Mouse (Mus musculus): ENCODE measurements at regions not wholly inside any gene's neighbourhood (a gene's known extent, or its start where the extent isn't known, plus 50 kb on each side); places are given as distances from the start of the nearest gene placed in this dataset.

- no peak for ATAC-seq (replicated peaks in 1 of 2; ENCODE audit: insufficient read depth in 1 of 2, low FRiP score in 2 of 2, low TSS enrichment in 1 of 2, low read depth in 1 of 2, poor library complexity in 2 of 2, severe bottlenecking in 2 of 2)
Measured at GRCm38 (mm10) chr11:45158282-45158681, 541.2 kb downstream of the Ebf1 start.

GRCm38 (mm10) chr11:45160871-45161270 lies 543.8 kb downstream of the Ebf1 start:
- ATAC-seq (replicated peaks in 1 of 2; ENCODE audit: insufficient read depth in 1 of 2, low FRiP score in 2 of 2, low TSS enrichment in 1 of 2, low read depth in 1 of 2, poor library complexity in 2 of 2, severe bottlenecking in 2 of 2) = peak in 1 of 2 experiments; percentile 32; a peak in 1 of 4 replicates

GRCm38 (mm10) chr11:45173546-45173945 lies 556.4 kb downstream of the Ebf1 start:
- ATAC-seq (replicated peaks in 1 of 2; ENCODE audit: insufficient read depth in 1 of 2, low FRiP score in 2 of 2, low TSS enrichment in 1 of 2, low read depth in 1 of 2, poor library complexity in 2 of 2, severe bottlenecking in 2 of 2) = no peak

GRCm38 (mm10) chr11:45174071-45174470 lies 557.0 kb downstream of the Ebf1 start:
- ATAC-seq (replicated peaks in 1 of 2; ENCODE audit: insufficient read depth in 1 of 2, low FRiP score in 2 of 2, low TSS enrichment in 1 of 2, low read depth in 1 of 2, poor library complexity in 2 of 2, severe bottlenecking in 2 of 2) = no peak

GRCm38 (mm10) chr11:45174811-45175798 lies 558.0 kb downstream of the Ebf1 start:
- ATAC-seq (replicated peaks in 1 of 2; ENCODE audit: insufficient read depth in 1 of 2, low FRiP score in 2 of 2, low TSS enrichment in 1 of 2, low read depth in 1 of 2, poor library complexity in 2 of 2, severe bottlenecking in 2 of 2) = no peak

GRCm38 (mm10) chr11:45176971-45177370 lies 559.9 kb downstream of the Ebf1 start:
- ATAC-seq (replicated peaks in 1 of 2; ENCODE audit: insufficient read depth in 1 of 2, low FRiP score in 2 of 2, low TSS enrichment in 1 of 2, low read depth in 1 of 2, poor library complexity in 2 of 2, severe bottlenecking in 2 of 2) = no peak

GRCm38 (mm10) chr11:45178036-45178435 lies 560.9 kb downstream of the Ebf1 start:
- no peak for ATAC-seq (replicated peaks in 1 of 2; ENCODE audit: insufficient read depth in 1 of 2, low FRiP score in 2 of 2, low TSS enrichment in 1 of 2, low read depth in 1 of 2, poor library complexity in 2 of 2, severe bottlenecking in 2 of 2)

- no peak for ATAC-seq (replicated peaks in 1 of 2; ENCODE audit: insufficient read depth in 1 of 2, low FRiP score in 2 of 2, low TSS enrichment in 1 of 2, low read depth in 1 of 2, poor library complexity in 2 of 2, severe bottlenecking in 2 of 2)
Measured at GRCm38 (mm10) chr11:45179019-45179418, 561.9 kb downstream of the Ebf1 start.

- no peak for ATAC-seq (replicated peaks in 1 of 2; ENCODE audit: insufficient read depth in 1 of 2, low FRiP score in 2 of 2, low TSS enrichment in 1 of 2, low read depth in 1 of 2, poor library complexity in 2 of 2, severe bottlenecking in 2 of 2)
Measured at GRCm38 (mm10) chr11:45190601-45191370, 573.7 kb downstream of the Ebf1 start.

- no peak for ATAC-seq (replicated peaks in 1 of 2; ENCODE audit: insufficient read depth in 1 of 2, low FRiP score in 2 of 2, low TSS enrichment in 1 of 2, low read depth in 1 of 2, poor library complexity in 2 of 2, severe bottlenecking in 2 of 2)
Measured at GRCm38 (mm10) chr11:45191392-45192189, 574.5 kb downstream of the Ebf1 start.

- no peak for ATAC-seq (replicated peaks in 1 of 2; ENCODE audit: insufficient read depth in 1 of 2, low FRiP score in 2 of 2, low TSS enrichment in 1 of 2, low read depth in 1 of 2, poor library complexity in 2 of 2, severe bottlenecking in 2 of 2)
Measured at GRCm38 (mm10) chr11:45193319-45193718, 576.2 kb downstream of the Ebf1 start.

- no peak for ATAC-seq (replicated peaks in 1 of 2; ENCODE audit: insufficient read depth in 1 of 2, low FRiP score in 2 of 2, low TSS enrichment in 1 of 2, low read depth in 1 of 2, poor library complexity in 2 of 2, severe bottlenecking in 2 of 2)
Measured at GRCm38 (mm10) chr11:45199520-45199919, 582.4 kb downstream of the Ebf1 start.

- ATAC-seq (replicated peaks in 1 of 2; ENCODE audit: insufficient read depth in 1 of 2, low FRiP score in 2 of 2, low TSS enrichment in 1 of 2, low read depth in 1 of 2, poor library complexity in 2 of 2, severe bottlenecking in 2 of 2) = no peak
Measured at GRCm38 (mm10) chr11:45200714-45201405, 583.7 kb downstream of the Ebf1 start.

- no peak for ATAC-seq (replicated peaks in 1 of 2; ENCODE audit: insufficient read depth in 1 of 2, low FRiP score in 2 of 2, low TSS enrichment in 1 of 2, low read depth in 1 of 2, poor library complexity in 2 of 2, severe bottlenecking in 2 of 2)
Measured at GRCm38 (mm10) chr11:45203446-45203845, 586.3 kb downstream of the Ebf1 start.

GRCm38 (mm10) chr11:45206611-45207525 lies 589.8 kb downstream of the Ebf1 start:
- ATAC-seq (replicated peaks in 1 of 2; ENCODE audit: insufficient read depth in 1 of 2, low FRiP score in 2 of 2, low TSS enrichment in 1 of 2, low read depth in 1 of 2, poor library complexity in 2 of 2, severe bottlenecking in 2 of 2) = no peak

GRCm38 (mm10) chr11:45214096-45214495 lies 597.0 kb downstream of the Ebf1 start:
- ATAC-seq (replicated peaks in 1 of 2; ENCODE audit: insufficient read depth in 1 of 2, low FRiP score in 2 of 2, low TSS enrichment in 1 of 2, low read depth in 1 of 2, poor library complexity in 2 of 2, severe bottlenecking in 2 of 2) = no peak

All from hematopoietic stem cell, adult 5-6 weeks (primary cell).